Mouse (Mus musculus) hindbrain, postnatal 0 days (tissue): ENCODE results near the gene Fam81b. TPM values are rescaled to one million over a fixed set of nuclear protein-coding genes. Genes with fewer than 3 reads are reported as not detected.
"Not testable (repeated sequence)": the region's sequence is repeated elsewhere in the genome, so short reads cannot be mapped to it uniquely, and the experiment has no call there.

Experiments
- ATAC-seq: fragments of 200-750 bp; cut with Nextera tagmentation; 2 replicates; pipeline ENCODE4 v1.8.0; 2017; ENCODE audit warnings: mild to moderate bottlenecking, moderate TSS enrichment, moderate library complexity
- DNase-seq: peaks from one replicate; pipeline ENCODE4 v3.0.0-alpha.2; 2015; ENCODE audit warnings: low spot score
- H3K27ac ChIP-seq: fragments of 300-500 bp; sonication (generic); 2 replicates; pipeline ENCODE4 v1.5.1; 2014; ENCODE audit warnings: mild to moderate bottlenecking
- H3K27me3 ChIP-seq: fragments of 300-500 bp; sonication (generic); 2 replicates; pipeline ENCODE4 v1.6.1; 2014; ENCODE audit warnings: low read length, mixed read lengths; ENCODE audit not compliant: insufficient read depth
- H3K36me3 ChIP-seq: fragments of 300-500 bp; sonication (generic); 2 replicates; pipeline ENCODE4 v1.6.1; 2014; ENCODE audit warnings: low read length, mixed read lengths; ENCODE audit not compliant: insufficient read depth
- H3K4me1 ChIP-seq: fragments of 300-500 bp; sonication (generic); 2 replicates; pipeline ENCODE4 v1.6.1; 2014; ENCODE audit warnings: antibody characterized with exemption, low read length, mixed read lengths; ENCODE audit not compliant: insufficient read depth
- H3K4me2 ChIP-seq: fragments of 300-500 bp; sonication (generic); 2 replicates; pipeline ENCODE4 v1.6.1; 2014; ENCODE audit warnings: low read depth, mild to moderate bottlenecking, low read length, moderate library complexity, mixed read lengths
- H3K4me3 ChIP-seq: fragments of 300-500 bp; sonication (generic); 2 replicates; pipeline ENCODE4 v1.5.1; 2014; ENCODE audit warnings: low read length
- H3K9ac ChIP-seq: fragments of 300-500 bp; sonication (generic); replicated peaks from 2 replicates; pipeline ENCODE4 v1.6.1; 2014; ENCODE audit warnings: mild to moderate bottlenecking, low read length, moderate library complexity, mixed read lengths
- H3K9me3 ChIP-seq: fragments of 300-500 bp; sonication (generic); 2 replicates; pipeline ENCODE4 v1.6.1; 2016; ENCODE audit warnings: low read length, mixed read lengths
- CTCF ChIP-seq: IDR thresholded peaks from 2 replicates; pipeline ENCODE4 v1.5.1; 2016; ENCODE audit warnings: antibody characterized with exemption, control low read depth, low read depth
- WGBS: fragments of 180-500 bp; shearing (Covaris S2); extraction: QIAGEN DNeasy Blood & Tissue Kit; methylation state at CpG from one replicate; pipeline ENCODE4 v1.1.7; 2014; 5-methylcytosine and 5-hydroxymethylcytosine counted together
- polyA plus RNA-seq: library from polyadenylated mRNA; unstranded; fragments of >200 nt; fragmentation: Nextera tagmentation; extraction: Ambion mirVana; gene quantifications from 2 replicates; pipeline ENCODE4 v1.2.1, GENCODE M21; 2015
- total RNA-seq: library from RNA; depleted of rRNA; stranded (reverse); fragments of >200 nt; gene quantifications from 2 replicates; pipeline ENCODE4 v1.2.3, GENCODE M21; 2014; rRNA removed

Gene Fam81b
- total RNA-seq (not detected in 2 replicates), polyA plus RNA-seq (1.2 and 1.3 TPM in 2 replicates)

DNA sequence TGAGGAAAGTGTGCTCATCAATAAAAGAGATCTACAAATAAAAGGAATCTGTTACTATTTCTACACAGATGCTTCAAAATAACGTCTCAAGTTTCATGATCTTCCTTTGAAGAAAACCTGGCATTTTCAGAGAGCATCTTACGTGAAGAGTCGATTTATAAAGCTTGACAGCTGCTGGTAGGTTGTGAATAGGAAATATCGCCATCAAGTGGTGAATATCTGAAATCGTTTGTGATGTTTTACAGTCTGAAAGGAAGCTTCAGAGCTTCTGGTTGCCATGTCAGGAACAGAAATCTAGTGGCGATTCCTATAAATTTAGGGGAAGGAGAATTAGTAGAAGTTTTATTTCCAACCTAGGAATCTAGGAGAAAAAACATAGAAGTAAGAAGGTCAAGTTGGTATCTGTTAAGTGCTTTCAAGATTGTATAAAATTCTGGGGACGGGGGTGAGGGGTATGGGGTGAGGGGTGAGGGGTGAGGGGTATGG, at the start of gene Fam81b:
Gene Fam81b (minus strand): TSS at position 436 of the 486 bp plus-strand sequence.
- no peaks in the 10 kb centered on the region for H3K36me3 ChIP-seq

DNA sequence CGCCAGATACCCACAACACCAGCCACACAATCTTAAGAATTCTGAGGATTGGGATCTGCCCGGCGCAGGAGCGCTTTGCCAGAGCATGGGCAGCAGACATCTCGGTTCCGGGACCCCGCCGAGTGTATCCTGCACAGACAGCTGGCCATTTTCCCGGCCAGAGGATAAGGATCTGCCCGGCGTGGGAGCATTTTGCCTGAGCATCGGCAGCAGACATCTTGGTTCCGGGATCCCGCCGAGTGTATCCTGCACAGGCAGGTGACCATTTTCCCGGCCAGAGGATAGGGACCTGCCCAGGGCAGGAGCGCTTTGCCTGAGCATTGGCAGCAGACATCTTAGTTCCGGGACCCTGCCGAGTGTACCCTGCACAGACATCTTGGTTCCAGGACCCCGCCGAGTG, 41.1 kb upstream of the Fam81b start:
- H3K4me3 ChIP-seq, DNase-seq, H3K4me1 ChIP-seq, H3K36me3 ChIP-seq, H3K27me3 ChIP-seq, ATAC-seq, H3K27ac ChIP-seq, H3K9me3 ChIP-seq, H3K9ac ChIP-seq, H3K4me2 ChIP-seq: not testable (repeated sequence)
- WGBS = 82% methylated on average over 19 of the region's 21 CpGs

More for the DNA sequence above, at the start of gene Fam81b:
- H3K4me2 ChIP-seq = no peak within 1 kb of the TSS
- H3K4me3 ChIP-seq = no peak within 1 kb of the TSS
- H3K9ac ChIP-seq = no peak within 1 kb of the TSS
- DNase-seq (peak; percentile 37), ATAC-seq (no peak)
- H3K4me1 ChIP-seq = no peaks in the 10 kb centered on the region
- WGBS = 40% methylated on average over 7 of the region's 7 CpGs
- peak; percentile 45 for TF ChIP-seq CTCF
- H3K9me3 ChIP-seq = no peaks in the 10 kb centered on the region
- H3K27me3 ChIP-seq = no peaks in the 10 kb centered on the region
- no peak within 1 kb of the TSS for H3K27ac ChIP-seq

DNA sequence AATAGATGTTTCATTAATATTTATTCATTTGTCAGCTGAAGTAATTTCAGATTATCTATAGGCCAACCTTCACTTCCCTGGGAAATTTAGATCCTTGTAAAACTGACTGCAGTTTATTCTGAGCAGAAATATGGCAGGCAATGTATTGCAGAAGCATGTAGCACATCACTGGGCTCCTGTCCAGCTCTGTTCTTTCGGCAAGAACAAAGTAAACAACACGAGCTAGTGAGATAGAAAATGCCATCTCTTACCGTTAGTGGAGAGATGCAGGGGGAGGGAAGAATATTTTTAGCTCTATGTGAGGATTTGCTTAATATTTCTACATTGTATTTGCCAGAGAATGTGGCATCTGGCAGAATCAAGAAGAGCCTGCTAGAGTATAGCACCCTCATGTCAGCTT, 13.8 kb upstream of the Fam81b start:
- Histone ChIP-seq H3K36me3 (no peaks in the 10 kb centered on the region), H3K9me3 (no peaks in the 10 kb centered on the region), H3K9ac (no peak overlapping the region), H3K4me2 (no peak overlapping the region), H3K4me3 (no peak overlapping the region), H3K27ac (no peak overlapping the region), H3K4me1 (no peaks in the 10 kb centered on the region), H3K27me3 (no peaks in the 10 kb centered on the region)
- 41% methylated on average over 3 of the region's 3 CpGs for WGBS
- no peak for TF ChIP-seq CTCF
- DNase-seq = no peak
- no peak for ATAC-seq

DNA sequence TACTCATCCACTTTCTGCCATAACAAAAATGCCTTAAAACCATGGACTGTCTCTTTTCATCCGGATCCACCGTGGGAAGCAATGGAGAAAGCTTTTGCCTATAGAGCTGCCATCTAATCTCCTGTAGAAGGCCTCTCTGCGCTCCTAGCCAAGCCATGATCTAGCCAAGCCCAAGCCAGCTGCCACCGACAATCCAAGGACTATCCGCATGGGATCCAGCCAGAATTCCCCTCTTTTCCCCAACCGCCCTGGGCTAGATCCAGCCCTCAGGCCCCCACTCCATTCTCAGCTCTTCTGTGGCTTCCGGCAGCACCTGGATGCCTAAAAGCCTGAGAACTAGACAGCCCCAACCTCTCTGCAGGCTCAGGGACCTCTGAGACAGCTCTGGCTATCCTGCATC, 6.7 kb upstream of the Fam81b start:
- Histone ChIP-seq H3K36me3 (no peaks in the 10 kb centered on the region), H3K9me3 (no peaks in the 10 kb centered on the region), H3K27ac (no peak overlapping the region), H3K4me1 (no peaks in the 10 kb centered on the region), H3K4me3 (no peak overlapping the region), H3K27me3 (no peaks in the 10 kb centered on the region), H3K4me2 (no peak overlapping the region), H3K9ac (no peak overlapping the region)
- no peak for DNase-seq
- ATAC-seq = no peak
- 77% methylated on average over 7 of the region's 7 CpGs for WGBS
- no peak for TF ChIP-seq CTCF

DNA sequence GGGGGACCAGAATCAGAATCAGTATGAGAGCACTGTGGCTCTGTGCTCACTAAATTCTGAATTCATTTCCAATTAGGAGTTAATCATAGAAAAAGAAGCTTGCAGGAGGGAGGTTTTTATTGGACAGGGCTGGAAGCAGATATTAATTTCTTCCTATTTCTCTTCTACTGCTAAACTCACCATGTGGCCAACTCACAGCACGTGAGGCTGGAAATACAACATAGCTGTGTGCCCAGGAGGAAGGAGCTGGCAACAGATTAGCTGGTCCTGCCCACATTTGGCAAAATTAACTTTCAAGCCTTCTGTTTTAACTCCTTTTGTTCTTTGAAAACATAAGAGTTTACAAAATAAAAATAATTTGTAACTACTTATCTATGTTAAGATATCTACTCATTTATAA, 3.9 kb upstream of the Fam81b start:
- Histone ChIP-seq H3K4me1 (no peaks in the 10 kb centered on the region), H3K9me3 (no peaks in the 10 kb centered on the region), H3K4me3 (no peak overlapping the region), H3K27me3 (no peaks in the 10 kb centered on the region), H3K27ac (no peak overlapping the region), H3K4me2 (no peak overlapping the region), H3K36me3 (no peaks in the 10 kb centered on the region), H3K9ac (no peak overlapping the region)
- ATAC-seq = no peak
- no peak for DNase-seq
- WGBS = 19% methylated on average over 1 of the region's 1 CpGs
- TF ChIP-seq CTCF = no peak

DNA sequence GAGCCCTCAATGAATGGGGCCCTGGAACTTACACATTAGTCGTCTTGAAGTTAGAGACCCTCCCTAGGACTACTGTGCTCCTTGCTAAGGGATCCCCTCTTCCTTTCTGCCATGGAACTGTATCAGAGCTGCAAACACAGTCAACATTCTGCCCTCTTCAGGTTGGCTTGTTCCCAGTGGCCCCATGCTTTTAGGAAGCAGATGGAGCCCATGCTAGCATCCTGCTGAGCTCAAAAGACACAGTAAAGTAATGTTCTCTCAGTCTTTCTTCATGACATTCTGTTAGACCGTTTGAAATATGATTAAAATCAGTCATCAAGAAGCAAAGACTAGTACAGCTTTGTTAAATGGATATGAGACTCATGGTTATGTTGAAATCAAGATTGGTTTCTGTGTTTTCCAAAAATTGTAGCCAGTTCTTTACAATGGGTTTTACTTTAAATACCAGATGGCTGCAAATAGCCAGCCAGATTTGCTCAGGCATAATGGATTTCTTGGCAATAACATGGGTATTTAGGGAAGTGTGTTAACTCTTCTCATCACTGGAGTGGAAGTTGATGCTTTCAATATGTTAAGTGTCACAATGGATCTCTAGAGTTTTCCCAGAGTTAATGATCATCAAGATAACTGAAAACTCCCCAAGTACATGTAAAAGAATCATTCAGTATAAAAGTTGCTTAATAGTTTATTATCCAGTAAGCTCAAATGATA, 938 bp upstream of the Fam81b start:
- H3K9me3 ChIP-seq = no peaks in the 10 kb centered on the region
- no peak overlapping the region for H3K27ac ChIP-seq
- DNase-seq (peak; percentile 73), ATAC-seq (peak; percentile 87)
- WGBS = 49% methylated on average over 2 of the region's 2 CpGs
- no peaks in the 10 kb centered on the region for H3K27me3 ChIP-seq
- H3K36me3 ChIP-seq = no peaks in the 10 kb centered on the region
- no peaks in the 10 kb centered on the region for H3K4me1 ChIP-seq
- H3K4me2 ChIP-seq = no peak overlapping the region
- H3K9ac ChIP-seq = no peak overlapping the region
- no peak overlapping the region for H3K4me3 ChIP-seq
- TF ChIP-seq CTCF = no peak; the same call in 1 of the 2 replicates

DNA sequence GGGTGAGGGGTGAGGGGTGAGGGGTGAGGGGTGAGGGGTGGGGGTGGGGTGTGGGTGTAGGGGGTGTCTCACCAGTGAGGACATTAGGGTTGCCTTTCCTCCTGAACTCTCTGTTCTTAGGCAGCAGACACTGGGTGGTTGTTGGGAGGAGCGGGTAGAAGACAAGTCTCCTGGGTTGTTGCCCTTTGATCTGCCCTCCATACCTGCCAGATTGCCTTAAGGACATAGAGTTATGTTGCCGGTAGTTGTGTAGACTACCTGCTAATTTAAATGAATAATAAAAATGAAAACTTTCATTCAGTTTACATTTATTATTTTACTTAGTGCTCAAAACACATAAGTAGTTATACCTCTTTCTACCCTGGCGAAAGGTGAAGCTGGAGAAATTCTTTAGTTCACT, 369 bp upstream of the Fam81b start:
- H3K9ac ChIP-seq = no peak overlapping the region
- no peak overlapping the region for H3K27ac ChIP-seq
- H3K4me3 ChIP-seq = no peak overlapping the region
- DNase-seq = no peak
- no peaks in the 10 kb centered on the region for H3K27me3 ChIP-seq
- H3K4me2 ChIP-seq = no peak overlapping the region
- ATAC-seq = no peak
- no peak for TF ChIP-seq CTCF
- H3K36me3 ChIP-seq = no peaks in the 10 kb centered on the region
- no peaks in the 10 kb centered on the region for H3K9me3 ChIP-seq
- WGBS = 83% methylated on average over 3 of the region's 3 CpGs
- no peaks in the 10 kb centered on the region for H3K4me1 ChIP-seq
